Mouse (Mus musculus): ENCODE results near the gene Ankrd17. TPM values are rescaled to one million over a fixed set of nuclear protein-coding genes. Genes with fewer than 3 reads are reported as not detected.

The Ankrd17 gene
- polyA plus RNA-seq, 1 experiment from 2014 or later = 19.8 TPM

- Histone ChIP-seq H3K9me3 (ENCODE audit: control insufficient read depth, low read length) (no peaks in the 10 kb centered on the region), H3K27ac (ENCODE audit: low read length) (no peak overlapping the region), H3K4me3 (ENCODE audit: low read length) (no peak overlapping the region; the same call in 1 of the 2 replicates), H3K4me2 (ENCODE audit: low read depth, low read length) (peak overlapping the region; percentile 41; the same call in 1 of the 2 replicates), H3K9ac (ENCODE audit: low read length) (no peak overlapping the region), H3K27me3 (ENCODE audit: control insufficient read depth, insufficient read depth, low read depth, low read length) (no peaks in the 10 kb centered on the region), H3K4me1 (replicated peaks; ENCODE audit: control insufficient read depth, insufficient read depth, low read length) (no peaks in the 10 kb centered on the region; the same call in 1 of the 2 replicates), H3K36me3 (ENCODE audit: control insufficient read depth, insufficient read depth, low read length) (no peaks in the 10 kb centered on the region)
- ATAC-seq (ENCODE audit: low read depth) = no peak
- 93% methylated on average over 1 of the region's 1 CpGs for WGBS
Measured at GRCm38 (mm10) chr5:90339953-90340343, 26.4 kb downstream of the Ankrd17 start.

GRCm38 (mm10) chr5:90339129-90339952 lies 27.0 kb downstream of the Ankrd17 start:
- Histone ChIP-seq H3K4me1 (replicated peaks; ENCODE audit: control insufficient read depth, insufficient read depth, low read length) (no peaks in the 10 kb centered on the region; the same call in 1 of the 2 replicates), H3K27ac (ENCODE audit: low read length) (0 out of 2 replicates have a peak overlapping the region, but pooled peaks have one; percentile 9), H3K36me3 (ENCODE audit: control insufficient read depth, insufficient read depth, low read length) (no peaks in the 10 kb centered on the region), H3K9ac (ENCODE audit: low read length) (no peak overlapping the region), H3K4me3 (ENCODE audit: low read length) (peak overlapping the region; percentile 25), H3K9me3 (ENCODE audit: control insufficient read depth, low read length) (no peaks in the 10 kb centered on the region), H3K4me2 (ENCODE audit: low read depth, low read length) (peak overlapping the region; percentile 41), H3K27me3 (ENCODE audit: control insufficient read depth, insufficient read depth, low read depth, low read length) (no peaks in the 10 kb centered on the region)
- WGBS = 35% methylated on average over 5 of the region's 5 CpGs
- ATAC-seq (ENCODE audit: low read depth) = peak; percentile 89

- Histone ChIP-seq H3K27me3 (ENCODE audit: control insufficient read depth, insufficient read depth, low read depth, low read length) (no peaks in the 10 kb centered on the region), H3K36me3 (ENCODE audit: control insufficient read depth, insufficient read depth, low read length) (no peaks in the 10 kb centered on the region), H3K4me1 (replicated peaks; ENCODE audit: control insufficient read depth, insufficient read depth, low read length) (no peaks in the 10 kb centered on the region; the same call in 1 of the 2 replicates), H3K9ac (ENCODE audit: low read length) (no peak overlapping the region), H3K4me3 (ENCODE audit: low read length) (no peak overlapping the region), H3K4me2 (ENCODE audit: low read depth, low read length) (no peak overlapping the region), H3K9me3 (ENCODE audit: control insufficient read depth, low read length) (no peaks in the 10 kb centered on the region), H3K27ac (ENCODE audit: low read length) (no peak overlapping the region)
- ATAC-seq (ENCODE audit: low read depth) = no peak
- WGBS = 72% methylated on average over 7 of the region's 7 CpGs
Measured at GRCm38 (mm10) chr5:90338177-90339091, 27.9 kb downstream of the Ankrd17 start.

GRCm38 (mm10) chr5:90332478-90332877 lies 33.9 kb downstream of the Ankrd17 start:
- H3K9me3 ChIP-seq (ENCODE audit: control insufficient read depth, low read length) = no peaks in the 10 kb centered on the region
- no peak overlapping the region for H3K4me3 ChIP-seq (ENCODE audit: low read length)
- H3K27me3 ChIP-seq (ENCODE audit: control insufficient read depth, insufficient read depth, low read depth, low read length) = no peaks in the 10 kb centered on the region
- H3K4me2 ChIP-seq (ENCODE audit: low read depth, low read length) = no peak overlapping the region
- H3K4me1 ChIP-seq (replicated peaks; ENCODE audit: control insufficient read depth, insufficient read depth, low read length) = peaks cover 2% of the 10 kb centered on the region; the same call in 1 of the 2 replicates
- no peak overlapping the region for H3K27ac ChIP-seq (ENCODE audit: low read length)
- WGBS = 92% methylated on average over 2 of the region's 2 CpGs
- no peak for ATAC-seq (ENCODE audit: low read depth)
- H3K36me3 ChIP-seq (ENCODE audit: control insufficient read depth, insufficient read depth, low read length) = no peaks in the 10 kb centered on the region
- no peak overlapping the region for H3K9ac ChIP-seq (ENCODE audit: low read length)

GRCm38 (mm10) chr5:90331071-90331470 lies 35.3 kb downstream of the Ankrd17 start:
- ATAC-seq (ENCODE audit: low read depth) = peak; percentile 23; the same call in 1 of the 2 replicates
- no peak overlapping the region for H3K4me2 ChIP-seq (ENCODE audit: low read depth, low read length)
- H3K9ac ChIP-seq (ENCODE audit: low read length) = no peak overlapping the region
- no peak overlapping the region for H3K27ac ChIP-seq (ENCODE audit: low read length)
- no peaks in the 10 kb centered on the region for H3K9me3 ChIP-seq (ENCODE audit: control insufficient read depth, low read length)
- H3K4me1 ChIP-seq (replicated peaks; ENCODE audit: control insufficient read depth, insufficient read depth, low read length) = peaks cover 8% of the 10 kb centered on the region
- H3K36me3 ChIP-seq (ENCODE audit: control insufficient read depth, insufficient read depth, low read length) = no peaks in the 10 kb centered on the region
- H3K27me3 ChIP-seq (ENCODE audit: control insufficient read depth, insufficient read depth, low read depth, low read length) = no peaks in the 10 kb centered on the region
- 69% methylated on average over 1 of the region's 1 CpGs for WGBS
- H3K4me3 ChIP-seq (ENCODE audit: low read length) = no peak overlapping the region

- Histone ChIP-seq H3K36me3 (ENCODE audit: control insufficient read depth, insufficient read depth, low read length) (peaks cover 17% of the 10 kb centered on the region), H3K4me1 (replicated peaks; ENCODE audit: control insufficient read depth, insufficient read depth, low read length) (no peaks in the 10 kb centered on the region), H3K27me3 (ENCODE audit: control insufficient read depth, insufficient read depth, low read depth, low read length) (no peaks in the 10 kb centered on the region), H3K4me3 (ENCODE audit: low read length) (no peak overlapping the region), H3K27ac (ENCODE audit: low read length) (no peak overlapping the region), H3K9ac (ENCODE audit: low read length) (no peak overlapping the region), H3K9me3 (ENCODE audit: control insufficient read depth, low read length) (no peaks in the 10 kb centered on the region), H3K4me2 (ENCODE audit: low read depth, low read length) (no peak overlapping the region)
- WGBS = 92% methylated on average over 11 of the region's 11 CpGs
- ATAC-seq (ENCODE audit: low read depth) = no peak
Measured at GRCm38 (mm10) chr5:90298396-90298795, 68.0 kb downstream of the Ankrd17 start.

- peaks cover 25% of the 10 kb centered on the region for H3K36me3 ChIP-seq (ENCODE audit: control insufficient read depth, insufficient read depth, low read length)
- no peak overlapping the region for H3K4me2 ChIP-seq (ENCODE audit: low read depth, low read length)
- H3K27ac ChIP-seq (ENCODE audit: low read length) = no peak overlapping the region
- H3K4me3 ChIP-seq (ENCODE audit: low read length) = no peak overlapping the region
- H3K9ac ChIP-seq (ENCODE audit: low read length) = no peak overlapping the region
- no peaks in the 10 kb centered on the region for H3K4me1 ChIP-seq (replicated peaks; ENCODE audit: control insufficient read depth, insufficient read depth, low read length)
- H3K9me3 ChIP-seq (ENCODE audit: control insufficient read depth, low read length) = no peaks in the 10 kb centered on the region
- H3K27me3 ChIP-seq (ENCODE audit: control insufficient read depth, insufficient read depth, low read depth, low read length) = no peaks in the 10 kb centered on the region
- no peak for ATAC-seq (ENCODE audit: low read depth)
Measured at GRCm38 (mm10) chr5:90289887-90290286, 76.5 kb downstream of the Ankrd17 start.

GRCm38 (mm10) chr5:90286559-90286958 lies 79.8 kb downstream of the Ankrd17 start:
- H3K4me2 ChIP-seq (ENCODE audit: low read depth, low read length) = no peak overlapping the region
- H3K36me3 ChIP-seq (ENCODE audit: control insufficient read depth, insufficient read depth, low read length) = peaks cover 36% of the 10 kb centered on the region
- 64% methylated on average over 2 of the region's 2 CpGs for WGBS
- ATAC-seq (ENCODE audit: low read depth) = no peak
- H3K9ac ChIP-seq (ENCODE audit: low read length) = no peak overlapping the region
- H3K27ac ChIP-seq (ENCODE audit: low read length) = no peak overlapping the region
- no peak overlapping the region for H3K4me3 ChIP-seq (ENCODE audit: low read length)
- no peaks in the 10 kb centered on the region for H3K9me3 ChIP-seq (ENCODE audit: control insufficient read depth, low read length)
- H3K4me1 ChIP-seq (replicated peaks; ENCODE audit: control insufficient read depth, insufficient read depth, low read length) = no peaks in the 10 kb centered on the region
- H3K27me3 ChIP-seq (ENCODE audit: control insufficient read depth, insufficient read depth, low read depth, low read length) = no peaks in the 10 kb centered on the region

GRCm38 (mm10) chr5:90280061-90280460 lies 86.3 kb downstream of the Ankrd17 start:
- no peak for ATAC-seq (ENCODE audit: low read depth)
- H3K4me1 ChIP-seq (replicated peaks; ENCODE audit: control insufficient read depth, insufficient read depth, low read length) = no peaks in the 10 kb centered on the region
- 86% methylated on average over 1 of the region's 1 CpGs for WGBS

More at GRCm38 (mm10) chr5:90280061-90280460, 86.3 kb downstream of the Ankrd17 start:
- Histone ChIP-seq H3K27me3 (ENCODE audit: control insufficient read depth, insufficient read depth, low read depth, low read length) (no peaks in the 10 kb centered on the region), H3K4me3 (ENCODE audit: low read length) (no peak overlapping the region), H3K27ac (ENCODE audit: low read length) (no peak overlapping the region), H3K9ac (ENCODE audit: low read length) (no peak overlapping the region), H3K4me2 (ENCODE audit: low read depth, low read length) (no peak overlapping the region), H3K36me3 (ENCODE audit: control insufficient read depth, insufficient read depth, low read length) (peaks cover 29% of the 10 kb centered on the region), H3K9me3 (ENCODE audit: control insufficient read depth, low read length) (no peaks in the 10 kb centered on the region)

All from lung, embryonic 16.5 days (tissue).